Mouse (Mus musculus) liver, embryonic 14.5 days (tissue): Measurements from ENCODE around the gene Selenow. TPM values are rescaled to one million over a fixed set of nuclear protein-coding genes. Genes with fewer than 3 reads are reported as not detected.
A peak's percentile ranks its signal among the peaks of the same experiment; 100 is the strongest.

Source experiments
- ATAC-seq: fragments of 200-750 bp; cut with Nextera tagmentation; 2 replicates; pipeline ENCODE4 v1.8.0; 2017; ENCODE audit warnings: moderate number of reproducible peaks, mild to moderate bottlenecking, moderate library complexity; ENCODE audit not compliant: insufficient read depth
- DNase-seq, 3 experiments: peaks; one replicate each; pipeline ENCODE4 v3.0.0-alpha.2; 2012 to 2013; ENCODE audit warnings: low read depth in 3 of 3, low spot score in 3 of 3
- H3K27ac ChIP-seq: fragments of 300-500 bp; sonication (generic); 2 replicates; pipeline ENCODE4 v1.5.1; 2014; ENCODE audit warnings: moderate library complexity, mild to moderate bottlenecking, control low read depth, inconsistent platforms
- H3K27me3 ChIP-seq: fragments of 300-500 bp; sonication (generic); 2 replicates; pipeline ENCODE4 v1.6.1; 2014; ENCODE audit warnings: mild to moderate bottlenecking, low read length, moderate library complexity; ENCODE audit not compliant: control insufficient read depth, insufficient read depth
- H3K36me3 ChIP-seq: fragments of 300-500 bp; sonication (generic); replicated peaks from 2 replicates; pipeline ENCODE4 v1.6.1; 2014; ENCODE audit warnings: low read depth; ENCODE audit not compliant: control insufficient read depth, insufficient read depth
- H3K4me1 ChIP-seq, 2 experiments: fragments of 200-500 bp in 1 of 2; fragments of 300-500 bp in 1 of 2; sonication (generic) in 1 of 2; replicated peaks; 2 replicates each; pipeline ENCODE4 v1.6.1; 2012 to 2014; ENCODE audit warnings: antibody characterized with exemption in 1 of 2, inconsistent platforms in 1 of 2, low read length in 1 of 2; ENCODE audit not compliant: control insufficient read depth in 2 of 2, insufficient read depth in 2 of 2
- H3K4me2 ChIP-seq: fragments of 300-500 bp; sonication (generic); 2 replicates; pipeline ENCODE4 v1.6.1; 2014; ENCODE audit warnings: low read depth, mild to moderate bottlenecking, control low read depth, moderate library complexity
- H3K4me3 ChIP-seq, 2 experiments: fragments of 200-500 bp in 1 of 2; fragments of 300-500 bp in 1 of 2; sonication (generic) in 1 of 2; 2 replicates each; pipeline ENCODE4 v1.5.1; 2012 to 2014; ENCODE audit warnings: low read depth in 2 of 2, low read length in 2 of 2, mild to moderate bottlenecking in 2 of 2, control low read depth in 1 of 2, inconsistent platforms in 1 of 2, moderate library complexity in 1 of 2; ENCODE audit not compliant: insufficient read depth in 1 of 2
- H3K9ac ChIP-seq: fragments of 300-500 bp; sonication (generic); replicated peaks from 2 replicates; pipeline ENCODE4 v1.6.1; 2014; ENCODE audit warnings: mild to moderate bottlenecking, control low read depth, moderate library complexity
- H3K9me3 ChIP-seq: fragments of 300-500 bp; sonication (generic); 2 replicates; pipeline ENCODE4 v1.6.1; 2016; ENCODE audit warnings: low read length, mixed read lengths; ENCODE audit not compliant: control insufficient read depth
- CTCF ChIP-seq: IDR thresholded peaks from 2 replicates; pipeline ENCODE4 v1.5.1; 2016; ENCODE audit warnings: antibody characterized with exemption, low read depth, control low read depth
- EP300 ChIP-seq: IDR thresholded peaks from 2 replicates; pipeline ENCODE4 v1.6.1; 2016; ENCODE audit warnings: antibody characterized with exemption, low read depth
- WGBS: fragments of 180-500 bp; shearing (Covaris S2); extraction: QIAGEN DNeasy Blood & Tissue Kit; methylation state at CpG from one replicate; pipeline ENCODE4 v1.1.7; 2014; ENCODE audit not compliant: insufficient replicate concordance; 5-methylcytosine and 5-hydroxymethylcytosine counted together
- polyA plus RNA-seq, 2 experiments: library from polyadenylated mRNA; depleted of rRNA in 1 of 2; stranded (reverse) in 1 of 2; unstranded in 1 of 2; fragments of >200 nt; fragmentation: Nextera tagmentation in 1 of 2; extraction: Ambion mirVana in 1 of 2; gene quantifications; 2 replicates each; pipeline versions ENCODE4 v1.2.1 to v1.2.3; 2012 to 2014

Gene Selenow
- polyA plus RNA-seq, 2 experiments = 186 to 334 TPM

GRCm38 (mm10) chr7:15960691-15961090, 38.5 kb upstream of the Selenow start:
- no peaks in the 10 kb centered on the region for H3K9me3 ChIP-seq
- H3K36me3 ChIP-seq = no peaks in the 10 kb centered on the region
- H3K4me1 ChIP-seq = peaks cover 0 to under 1% of the 10 kb centered on the region in 2 experiments; a peak in 2 of 4 replicates
- no peak overlapping the region for H3K27ac ChIP-seq
- no peak overlapping the region for H3K4me3 ChIP-seq
- TF ChIP-seq CTCF (no peak), EP300 (no peak)
- WGBS = 48% methylated on average over 4 of the region's 4 CpGs
- DNase-seq (no peak), ATAC-seq (no peak)
- no peak overlapping the region for H3K4me2 ChIP-seq
- no peak overlapping the region for H3K9ac ChIP-seq
- H3K27me3 ChIP-seq = no peaks in the 10 kb centered on the region

GRCm38 (mm10) chr7:15956143-15956542, 33.9 kb upstream of the Selenow start:
- WGBS = 75% methylated on average over 5 of the region's 5 CpGs
- DNase-seq (no peak), ATAC-seq (no peak)
- TF ChIP-seq EP300 (no peak), CTCF (no peak)
- Histone ChIP-seq H3K4me3 (no peak overlapping the region), H3K27me3 (no peaks in the 10 kb centered on the region; the same call in 1 of the 2 replicates), H3K27ac (no peak overlapping the region), H3K4me2 (no peak overlapping the region), H3K36me3 (no peaks in the 10 kb centered on the region), H3K9ac (no peak overlapping the region), H3K4me1 (peaks cover 40 to 42% of the 10 kb centered on the region in 2 experiments), H3K9me3 (no peaks in the 10 kb centered on the region)

DNA sequence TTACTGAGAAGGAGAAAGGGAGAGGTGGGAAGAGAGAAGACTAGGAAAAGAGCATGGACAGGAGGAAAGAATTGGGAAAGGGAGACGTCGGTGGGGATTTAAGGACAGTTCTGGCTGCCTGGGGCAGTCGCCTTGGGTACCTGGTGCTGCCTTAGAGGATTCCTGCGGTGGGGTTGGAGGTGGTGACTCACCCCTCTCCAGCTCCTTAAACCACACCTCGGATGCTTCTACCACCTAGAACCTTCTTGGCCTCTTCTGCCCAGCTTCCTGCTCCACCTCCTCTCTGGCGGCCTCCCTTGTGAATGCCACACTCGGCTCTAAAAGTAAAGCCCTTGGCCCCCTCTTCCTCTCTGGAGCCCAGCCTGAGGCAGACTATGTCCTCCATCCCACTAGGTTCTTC, 33.3 kb upstream of the Selenow start:
- no peak for ATAC-seq
- Histone ChIP-seq H3K4me1 (peaks cover 42 to 48% of the 10 kb centered on the region in 2 experiments), H3K9ac (peak overlapping the region; percentile 23; the same call in 1 of the 2 replicates), H3K4me2 (peak overlapping the region; percentile 67), H3K9me3 (no peaks in the 10 kb centered on the region), H3K27me3 (no peaks in the 10 kb centered on the region; the same call in 1 of the 2 replicates), H3K36me3 (no peaks in the 10 kb centered on the region), H3K27ac (no peak overlapping the region), H3K4me3 (peak overlapping the region; percentile 34 to 44; a peak in 3 of 4 replicates)
- no peak for DNase-seq
- TF ChIP-seq EP300 = no peak
- TF ChIP-seq CTCF = no peak
- WGBS = 9% methylated on average over 7 of the region's 7 CpGs

DNA sequence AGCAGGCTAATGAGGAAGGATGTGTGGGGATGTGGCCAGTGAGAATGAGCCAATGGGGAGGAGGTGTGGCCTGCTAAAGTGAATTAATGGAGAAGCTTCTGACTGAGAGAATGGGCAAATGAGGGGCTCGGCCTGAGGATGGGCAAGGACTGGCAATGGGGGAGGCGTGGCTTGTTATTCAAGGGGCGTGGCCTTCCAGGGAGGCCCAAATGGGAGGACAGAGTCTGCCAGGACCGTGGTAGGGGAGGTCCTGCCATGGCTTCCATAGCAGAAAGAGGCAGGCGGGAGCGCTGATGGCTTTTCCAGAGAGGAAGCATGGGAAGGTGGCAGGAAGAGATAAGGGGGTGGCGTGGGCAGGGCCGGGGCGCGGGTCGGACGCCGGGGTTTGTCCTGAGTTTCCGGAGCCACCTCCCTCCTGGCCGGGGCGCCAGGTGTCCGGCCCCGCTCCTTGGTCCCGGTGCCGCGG, 32.8 kb upstream of the Selenow start:
- H3K36me3 ChIP-seq = no peaks in the 10 kb centered on the region
- 1% methylated on average over 21 of the region's 21 CpGs for WGBS
- H3K4me2 ChIP-seq = peak overlapping the region; percentile 67
- DNase-seq (peak; percentile 49 to 60 (median 49)), ATAC-seq (peak; percentile 65)
- H3K27ac ChIP-seq = peak overlapping the region; percentile 56
- no peaks in the 10 kb centered on the region for H3K9me3 ChIP-seq
- H3K4me1 ChIP-seq = peaks cover 44 to 49% of the 10 kb centered on the region in 2 experiments
- peak overlapping the region; percentile 23; the same call in 1 of the 2 replicates for H3K9ac ChIP-seq
- no peaks in the 10 kb centered on the region; the same call in 1 of the 2 replicates for H3K27me3 ChIP-seq
- H3K4me3 ChIP-seq = peak overlapping the region; percentile 34 to 44
- TF ChIP-seq EP300 (no peak), CTCF (no peak)

DNA sequence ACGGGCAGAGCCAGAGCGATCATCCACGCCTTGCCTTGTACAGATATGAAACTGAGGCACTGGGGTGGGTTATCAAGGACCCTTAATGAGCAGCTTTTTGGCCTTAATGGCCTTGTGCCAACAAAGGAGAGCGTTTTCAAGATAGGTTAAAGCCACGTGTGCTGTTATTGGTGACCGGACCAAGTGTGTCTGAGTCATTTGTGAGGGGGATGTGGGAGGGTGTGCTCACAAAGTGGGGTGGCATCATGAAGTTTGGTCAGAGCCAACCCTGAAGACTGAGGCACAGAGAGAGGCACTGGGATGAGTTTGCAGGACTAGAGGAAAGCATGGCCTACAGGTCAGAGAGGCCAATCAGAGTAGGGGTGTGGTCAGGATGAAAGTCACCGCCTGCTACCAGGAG, 32.2 kb upstream of the Selenow start:
- H3K27me3 ChIP-seq = no peaks in the 10 kb centered on the region; the same call in 1 of the 2 replicates
- H3K9me3 ChIP-seq = no peaks in the 10 kb centered on the region
- WGBS = 18% methylated on average over 7 of the region's 7 CpGs
- peak in 2 of 3 experiments; percentile 40 to 58 for DNase-seq
- ATAC-seq = peak; percentile 67
- TF ChIP-seq EP300 (peak; percentile 36; the same call in 1 of the 2 replicates), CTCF (no peak)
- peak overlapping the region; percentile 67 for H3K4me2 ChIP-seq
- no peak overlapping the region for H3K4me3 ChIP-seq
- peaks cover 44 to 49% of the 10 kb centered on the region in 2 experiments for H3K4me1 ChIP-seq
- 0 out of 2 replicates have a peak overlapping the region, but pooled peaks have one; percentile 9 for H3K9ac ChIP-seq
- H3K27ac ChIP-seq = peak overlapping the region; percentile 56
- no peaks in the 10 kb centered on the region for H3K36me3 ChIP-seq
